ENCODE assay signal across 9 mouse cellular contexts in genomic region chr9:44510355-44510871, GRCm38 (mm10). TPM values are rescaled to one million over a fixed set of nuclear protein-coding genes. Genes with fewer than 3 reads are reported as not detected.
A peak's percentile ranks its signal among the peaks of the same experiment; 100 is the strongest.
DNase-seq lines count a peak whose midpoint lies in the region; ATAC-seq and TF ChIP-seq lines count a peak whose summit lies in the region.
"Had no signal": no experiment of that assay in that cellular context is flagged by ENCODE, and none has a peak within 500 bp of the region (broad histone marks: within the 10 kb centered on the region; RNA-seq: fewer than 3 reads in every experiment).

No protein-coding gene starts in this region.

- no peak for ATAC-seq in forebrain, embryonic 12.5 days (ENCODE audit: low FRiP score)
- ATAC-seq in neural tube, embryonic 12.5 days (ENCODE audit: low FRiP score, low read depth), result 0 out of 2 replicates have a peak, but pooled peaks have one; percentile 23

- H3K27ac ChIP-seq in gastrocnemius, adult 2 months, result peak overlapping the region; percentile 86
- no peak overlapping the region for H3K27ac ChIP-seq in forebrain, embryonic 12.5 days
- H3K27ac ChIP-seq in neural tube, embryonic 12.5 days, result no peak overlapping the region

- peaks cover 19% of the 10 kb centered on the region; the same call in 1 of the 2 replicates for H3K27me3 ChIP-seq in forebrain, embryonic 12.5 days
- H3K27me3 ChIP-seq in neural tube, embryonic 12.5 days (replicated peaks), result peaks cover 10% of the 10 kb centered on the region

- DNase-seq in gastrocnemius, adult 2 months, result no peak
- DNase-seq in gastrocnemius, postnatal 14 days, result no peak
- peak; percentile 54 to 61 for DNase-seq in CD8-positive naive resting alpha-beta T cell, adult 2 months (ENCODE audit: low read depth in 2 of 2, low spot score in 2 of 2)
- DNase-seq in kidney, postnatal 10 days, result peak; percentile 19
- no peak for DNase-seq in embryo, embryonic 11 days
- no peak for DNase-seq in ovary, postnatal 14 days (ENCODE audit: low spot score)

- intact Hi-C loops in gastrocnemius, adult 2 months (cut with DNase I), result loop anchor here (2.0 to 10.0 kb wide), 2 partner anchors 54 to 94 kb away; partner anchors contain the start of genes Cxcr5 and Ddx6
- intact Hi-C loops in gastrocnemius, postnatal 14 days (cut with DNase I; ENCODE audit: low total_unique reads), result no loop called here

- 27% methylated on average over 9 of the region's 9 CpGs for WGBS in forebrain, embryonic 12.5 days
- 39% methylated on average over 9 of the region's 9 CpGs for WGBS in neural tube, embryonic 12.5 days

- peaks cover 41% of the 10 kb centered on the region for H3K36me3 ChIP-seq in forebrain, embryonic 12.5 days (replicated peaks)
- H3K36me3 ChIP-seq in neural tube, embryonic 12.5 days, result peaks cover 41% of the 10 kb centered on the region
- H3K36me3 ChIP-seq: G1E had no signal

- peak overlapping the region; percentile 59 for H3K4me2 ChIP-seq in forebrain, embryonic 12.5 days
- peak overlapping the region; percentile 60 for H3K4me2 ChIP-seq in neural tube, embryonic 12.5 days (replicated peaks)

- H3K9me3 ChIP-seq in forebrain, embryonic 12.5 days, result no peaks in the 10 kb centered on the region
- H3K9me3 ChIP-seq in neural tube, embryonic 12.5 days, result no peaks in the 10 kb centered on the region
- H3K9me3 ChIP-seq: G1E had no signal

- H3K9ac ChIP-seq in forebrain, embryonic 12.5 days, result no peak overlapping the region
- H3K9ac ChIP-seq in neural tube, embryonic 12.5 days, result no peak overlapping the region

- TF ChIP-seq CTCF in gastrocnemius, adult 2 months (IDR thresholded peaks at IDR 0.05), result no peak

- H3K4me1 ChIP-seq in forebrain, embryonic 12.5 days, result peaks cover 23% of the 10 kb centered on the region
- peaks cover 23% of the 10 kb centered on the region for H3K4me1 ChIP-seq in neural tube, embryonic 12.5 days

- peak overlapping the region; percentile 66 for H3K4me3 ChIP-seq in gastrocnemius, adult 2 months
- H3K4me3 ChIP-seq in forebrain, embryonic 12.5 days (replicated peaks), result no peak overlapping the region
- H3K4me3 ChIP-seq in neural tube, embryonic 12.5 days, result no peak overlapping the region

RNA-seq across cellular contexts. Expression of gene Bcl9l, which starts 27.8 kb away (rescaled TPM):
- total RNA-seq in gastrocnemius, adult 2 months (2021), result 10 to 100 TPM; 38.3 to 43.6 TPM
- total RNA-seq in gastrocnemius, postnatal 14 days (2021), result 10 to 100 TPM; 38.9 to 44.2 TPM
- 10.6 and 10.7 TPM in 2 replicates for polyA plus RNA-seq in forebrain, embryonic 12.5 days (2016; fragmentation: Nextera tagmentation; extraction: Ambion mirVana)
- polyA plus RNA-seq in neural tube, embryonic 12.5 days (2016; fragmentation: Nextera tagmentation; extraction: Ambion mirVana), result 9.3 and 10.9 TPM in 2 replicates

RNA-seq across cellular contexts. Expression of gene Cxcr5, which starts 51.3 kb away (rescaled TPM):
- not detected for total RNA-seq in gastrocnemius, adult 2 months (2021)
- not detected for total RNA-seq in gastrocnemius, postnatal 14 days (2021)
- polyA plus RNA-seq in forebrain, embryonic 12.5 days (2016; fragmentation: Nextera tagmentation; extraction: Ambion mirVana), result 0.27 TPM in 1 of 2 replicates, not detected in the other
- polyA plus RNA-seq in neural tube, embryonic 12.5 days (2016; fragmentation: Nextera tagmentation; extraction: Ambion mirVana), result not detected in 2 replicates
- polyA plus RNA-seq: G1E had no signal

RNA-seq across cellular contexts. Expression of gene Upk2, which starts 55.6 kb away (rescaled TPM):
- under 1 TPM; 0.22 to 0.23 TPM for total RNA-seq in gastrocnemius, adult 2 months (2021)
- total RNA-seq in gastrocnemius, postnatal 14 days (2021), result under 1 TPM; 0.35 to 0.78 TPM
- polyA plus RNA-seq in forebrain, embryonic 12.5 days (2016; fragmentation: Nextera tagmentation; extraction: Ambion mirVana), result 0.29 TPM in 1 of 2 replicates, not detected in the other
- 0.35 TPM in 1 of 2 replicates, not detected in the other for polyA plus RNA-seq in neural tube, embryonic 12.5 days (2016; fragmentation: Nextera tagmentation; extraction: Ambion mirVana)
- total RNA-seq: G1E had no signal
- polyA plus RNA-seq: G1E had no signal

Comparison
In these comparisons a context has a peak if more than half of its experiments do, and no peak if none do; other contexts are left out.
1. DNase-seq: peak in CD8-positive naive resting alpha-beta T cell, adult 2 months (2 of 2) and kidney, postnatal 10 days (single experiment); none in gastrocnemius, adult 2 months (single experiment), gastrocnemius, postnatal 14 days (single experiment), embryo, embryonic 11 days (single experiment) and ovary, postnatal 14 days (single experiment).